Mouse (Mus musculus): ENCODE measurements at regions not wholly inside any gene's neighbourhood (a gene's known extent, or its start where the extent isn't known, plus 50 kb on each side); places are given as distances from the start of the nearest gene placed in this dataset.
"Not testable (repeated sequence)": the region's sequence is repeated elsewhere in the genome, so short reads cannot be mapped to it uniquely, and the experiment has no call there.

- no peak for DNase-seq
Observed at GRCm38 (mm10) chr16:77835767-77836166, 233.9 kb upstream of the Gm11146 start.

GRCm38 (mm10) chr16:77827322-77828117, 225.6 kb upstream of the Gm11146 start:
- peak in 1 of 2 experiments; percentile 18 for DNase-seq

- no peak for DNase-seq
Observed at GRCm38 (mm10) chr16:77799709-77800108, 197.8 kb upstream of the Gm11146 start.

GRCm38 (mm10) chr16:77796926-77797325, 195.0 kb upstream of the Gm11146 start:
- no peak for DNase-seq

GRCm38 (mm10) chr16:77789652-77790051, 187.8 kb upstream of the Gm11146 start:
- no peak for DNase-seq

GRCm38 (mm10) chr16:77789206-77789605, 187.3 kb upstream of the Gm11146 start:
- DNase-seq: no peak

- no peak for DNase-seq
Observed at GRCm38 (mm10) chr16:77788781-77789150, 186.9 kb upstream of the Gm11146 start.

- peak; percentile 60 to 70 for DNase-seq
Observed at GRCm38 (mm10) chr16:77788041-77788780, 186.3 kb upstream of the Gm11146 start.

- no peak for DNase-seq
Observed at GRCm38 (mm10) chr16:77787025-77787424, 185.1 kb upstream of the Gm11146 start.

- no peak for DNase-seq
Observed at GRCm38 (mm10) chr16:77779019-77779418, 177.1 kb upstream of the Gm11146 start.

GRCm38 (mm10) chr16:77772075-77772474, 170.2 kb upstream of the Gm11146 start:
- DNase-seq: no peak

GRCm38 (mm10) chr16:77760926-77761347, 159.0 kb upstream of the Gm11146 start:
- DNase-seq: peak in 1 of 2 experiments; percentile 13

- DNase-seq: peak in 1 of 2 experiments; percentile 11
Observed at GRCm38 (mm10) chr16:77760479-77760878, 158.6 kb upstream of the Gm11146 start.

GRCm38 (mm10) chr16:77759997-77760396, 158.1 kb upstream of the Gm11146 start:
- peak; percentile 51 to 55 for DNase-seq

GRCm38 (mm10) chr16:77754882-77755281, 153.0 kb upstream of the Gm11146 start:
- no peak for DNase-seq

GRCm38 (mm10) chr16:77749474-77749873, 147.6 kb upstream of the Gm11146 start:
- DNase-seq: no peak

GRCm38 (mm10) chr16:77743838-77744237, 141.9 kb upstream of the Gm11146 start:
- DNase-seq: no peak

GRCm38 (mm10) chr16:77738821-77739220, 136.9 kb upstream of the Gm11146 start:
- no peak for DNase-seq

GRCm38 (mm10) chr16:77719377-77719776, 117.5 kb upstream of the Gm11146 start:
- DNase-seq: no peak

- DNase-seq: not testable (repeated sequence)
Observed at GRCm38 (mm10) chr16:77717766-77718165, 115.9 kb upstream of the Gm11146 start.

- DNase-seq: peak in 1 of 2 experiments; percentile 9
Observed at GRCm38 (mm10) chr16:77704726-77705125, 102.8 kb upstream of the Gm11146 start.

GRCm38 (mm10) chr16:77695443-77695842, 93.5 kb upstream of the Gm11146 start:
- no peak for DNase-seq

- DNase-seq: no peak
Observed at GRCm38 (mm10) chr16:77687056-77687839, 85.4 kb upstream of the Gm11146 start.
